Mouse (Mus musculus) thymus, postnatal 4 days (tissue): Measurements from ENCODE around the gene Cldn4.
"Not testable (repeated sequence)": the region's sequence is repeated elsewhere in the genome, so short reads cannot be mapped to it uniquely, and the experiment has no call there.

Source experiments
- DNase-seq: peaks from one replicate; pipeline ENCODE4 v3.0.0; 2021

Cldn4 gene

DNA sequence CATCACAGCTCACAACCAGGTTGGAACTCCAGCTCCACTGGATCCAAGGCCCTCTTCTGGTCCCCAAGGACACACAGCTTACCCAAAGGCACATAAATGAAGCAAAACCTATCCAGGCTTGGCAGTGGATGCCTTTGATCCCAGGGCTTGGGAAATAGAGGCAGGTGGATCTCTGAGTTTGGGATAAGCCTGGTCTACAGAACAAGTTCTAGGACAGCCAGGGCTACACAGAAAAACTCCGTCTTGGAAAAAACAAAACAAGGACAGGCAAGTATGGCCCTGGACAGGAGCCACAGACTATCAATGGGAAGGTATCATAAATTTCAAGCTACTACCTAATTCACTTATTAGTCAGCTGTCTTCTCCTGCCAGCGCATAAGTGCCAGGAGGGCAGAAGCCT, 14.8 kb upstream of the Cldn4 start:
- DNase-seq, result no peak

DNA sequence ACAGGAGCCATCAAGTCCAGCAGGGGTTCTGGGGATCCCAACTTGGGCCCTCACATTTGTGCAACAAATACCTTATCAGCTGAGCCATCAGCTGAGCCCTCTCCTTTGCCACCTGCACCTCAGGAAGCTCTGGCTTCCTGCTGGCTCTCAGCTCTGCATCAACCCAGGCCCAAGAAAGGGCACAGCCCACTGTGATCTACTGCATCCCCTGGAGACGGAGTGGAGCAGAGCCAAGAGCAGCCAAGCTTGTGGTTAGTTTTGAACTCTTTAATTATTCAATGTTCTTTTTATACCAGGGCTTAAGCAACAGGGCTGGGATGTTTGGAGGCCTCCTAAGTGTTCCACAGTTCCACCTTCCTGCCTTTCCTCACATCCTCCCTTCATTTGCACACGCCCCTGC, 13.7 kb upstream of the Cldn4 start:
- DNase-seq, result peak; percentile 54

DNA sequence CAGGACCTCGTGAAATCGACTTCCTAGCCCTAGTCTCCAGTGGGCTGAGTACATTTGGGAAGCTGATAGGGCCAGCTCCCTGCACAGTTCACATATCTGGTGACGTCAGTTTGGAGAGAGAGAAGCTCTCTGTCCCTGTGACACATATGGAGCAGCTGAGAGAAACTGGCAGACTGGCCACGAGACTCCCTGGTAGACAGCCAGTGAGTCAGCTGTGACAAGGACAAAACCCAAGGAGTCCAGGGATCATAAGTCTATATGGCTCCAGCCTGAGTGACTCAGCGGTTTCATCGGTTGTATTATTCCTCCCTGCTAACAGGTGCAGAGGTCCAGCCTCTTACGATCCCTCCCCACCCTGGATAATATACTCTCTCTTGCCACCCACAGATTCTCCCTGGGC, 12.4 kb upstream of the Cldn4 start:
- no peak for DNase-seq

DNA sequence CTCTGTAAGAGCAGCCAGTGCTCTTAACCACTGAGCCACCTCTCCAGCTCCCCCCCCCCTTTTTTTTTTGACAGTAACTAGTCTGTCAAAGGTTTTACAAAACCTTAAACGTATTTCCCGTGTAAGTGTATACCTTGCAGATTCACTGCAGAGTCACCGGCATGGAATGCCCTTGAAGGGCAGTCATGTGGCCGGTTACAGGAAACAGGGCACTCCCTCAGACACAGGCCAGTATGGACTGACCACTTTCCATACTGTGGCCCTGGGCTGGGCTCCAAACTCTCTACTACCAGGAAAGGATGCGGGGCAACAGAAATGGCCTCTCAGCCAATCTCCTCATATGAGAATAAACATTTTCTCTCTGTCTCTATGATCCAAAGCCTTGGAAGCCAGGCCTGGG, 8.8 kb upstream of the Cldn4 start:
- no peak for DNase-seq

DNA sequence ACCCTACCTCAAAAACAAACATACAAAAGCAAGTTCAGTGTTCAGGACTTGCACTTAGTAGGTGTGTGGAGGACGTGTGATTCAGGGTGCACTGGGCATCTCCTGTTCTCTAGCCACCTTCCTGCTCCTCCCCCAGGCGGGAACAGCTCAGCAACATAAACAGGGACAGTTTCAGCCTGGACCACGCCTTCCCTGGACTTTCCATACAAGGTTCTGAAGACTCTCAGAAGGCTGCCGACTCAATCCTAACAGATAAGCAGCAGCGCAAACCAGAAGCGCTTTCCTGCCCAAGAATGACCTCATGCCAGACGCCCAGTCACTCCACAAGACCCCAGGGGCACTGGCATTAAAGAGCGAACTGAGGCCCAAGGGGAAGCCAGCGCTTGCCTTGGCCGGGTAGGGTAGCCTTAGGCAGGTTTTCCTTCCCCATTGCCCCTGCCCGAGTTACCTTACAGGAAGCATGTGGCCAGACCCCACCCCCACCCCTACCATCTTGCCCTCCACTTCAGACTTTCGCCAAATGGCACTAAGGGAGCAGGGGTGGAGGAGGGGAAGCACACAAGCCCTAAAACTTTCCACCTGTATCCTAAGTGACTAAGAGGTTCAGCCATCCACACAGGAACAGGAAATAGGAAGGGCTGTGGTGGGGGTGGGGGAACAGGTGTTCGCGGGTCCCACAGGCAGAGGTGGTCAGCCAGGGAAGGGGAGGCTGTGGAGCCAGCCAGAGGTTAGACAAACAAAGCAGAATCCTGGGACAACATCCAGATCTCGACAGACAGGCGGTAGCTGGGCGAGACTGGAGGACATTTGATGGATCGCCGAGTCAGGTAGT, 4.5 kb upstream of the Cldn4 start:
- DNase-seq, result peak; percentile 68

DNA sequence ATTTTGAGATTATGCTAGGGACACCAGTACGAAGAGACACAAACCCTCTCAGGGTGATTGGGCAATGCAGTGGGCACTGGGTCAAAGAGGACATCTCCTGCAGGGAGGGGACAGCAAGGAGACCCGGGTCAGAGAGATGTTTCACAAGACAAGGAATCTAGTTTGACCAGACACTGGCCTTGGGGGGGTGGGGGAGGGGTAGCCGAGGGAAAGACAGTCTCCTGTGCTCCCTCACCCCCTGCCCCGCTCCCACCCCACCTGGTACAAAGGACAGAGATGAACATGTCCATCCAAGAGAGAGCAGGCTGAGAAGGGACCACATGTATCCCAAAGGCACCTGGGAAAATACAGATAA, 1.3 kb upstream of the Cldn4 start:
- DNase-seq, result no peak

DNA sequence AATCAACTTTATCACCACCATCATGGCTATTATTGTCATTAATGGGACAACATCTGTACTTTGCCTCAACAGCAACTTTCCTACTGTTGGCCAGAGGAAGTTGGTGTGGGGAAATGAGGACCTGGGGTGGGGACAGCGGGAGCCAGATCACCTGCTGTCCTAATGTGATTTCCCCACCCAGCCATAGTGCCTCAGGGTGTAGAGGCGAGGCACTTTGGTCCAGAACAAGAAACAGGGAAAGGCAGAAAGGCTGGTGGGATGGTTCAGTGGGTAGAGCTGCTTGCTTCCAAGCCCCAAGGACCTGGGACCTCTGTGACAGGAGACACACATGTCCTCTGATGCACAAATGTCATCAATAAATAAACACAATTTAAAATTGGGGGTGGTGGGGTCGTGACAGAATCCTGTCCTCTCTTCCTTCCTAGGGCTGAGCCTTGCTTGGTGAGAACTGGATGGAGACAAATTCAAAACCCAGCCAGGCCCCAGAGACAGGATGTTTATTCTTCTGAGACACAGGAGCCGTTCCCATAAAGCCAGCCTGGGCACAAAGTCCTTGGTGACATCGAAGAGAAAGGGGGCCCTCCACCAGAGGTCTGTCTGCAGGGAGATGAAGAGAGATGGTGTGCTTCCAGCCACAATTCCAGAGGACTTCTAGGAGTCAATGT, 818 bp upstream of the Cldn4 start:
- DNase-seq, result peak; percentile 52

DNA sequence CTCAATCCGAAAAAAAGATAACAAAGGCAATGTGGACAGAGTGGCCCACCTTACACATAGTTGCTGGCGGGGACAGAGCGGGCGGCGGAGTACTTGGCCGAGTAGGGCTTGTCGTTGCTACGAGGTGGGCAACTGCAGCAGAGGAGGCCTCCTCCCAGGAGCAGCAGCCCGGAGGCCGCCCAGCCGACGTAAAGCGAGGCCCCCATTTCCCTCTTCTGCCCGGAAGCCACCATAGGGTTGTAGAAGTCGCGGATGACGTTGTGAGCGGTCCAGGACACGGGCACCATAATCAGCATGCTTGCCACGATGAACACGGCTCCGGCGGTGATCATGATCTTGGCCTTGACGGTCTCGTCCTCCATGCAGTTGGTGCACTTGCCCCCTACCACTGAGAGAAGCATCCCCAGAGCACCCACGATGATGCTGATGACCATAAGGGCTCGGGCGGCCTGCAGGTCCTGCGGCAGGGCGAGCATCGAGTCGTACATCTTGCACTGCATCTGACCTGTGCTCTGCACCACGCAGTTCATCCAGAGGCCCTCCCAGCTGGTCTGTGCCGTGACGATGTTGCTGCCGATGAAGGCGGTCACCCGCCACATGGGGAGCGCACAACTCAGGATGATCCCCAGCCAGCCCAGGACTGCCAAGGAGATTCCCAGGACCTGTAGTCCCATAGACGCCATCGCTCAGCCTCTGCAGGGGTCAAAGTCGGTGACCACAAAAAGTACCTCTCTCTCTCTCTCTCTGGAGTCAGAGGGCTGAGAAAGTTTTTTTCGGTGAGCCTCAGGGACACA, 474 bp downstream of the Cldn4 start:
- DNase-seq, result peak; percentile 52

DNA sequence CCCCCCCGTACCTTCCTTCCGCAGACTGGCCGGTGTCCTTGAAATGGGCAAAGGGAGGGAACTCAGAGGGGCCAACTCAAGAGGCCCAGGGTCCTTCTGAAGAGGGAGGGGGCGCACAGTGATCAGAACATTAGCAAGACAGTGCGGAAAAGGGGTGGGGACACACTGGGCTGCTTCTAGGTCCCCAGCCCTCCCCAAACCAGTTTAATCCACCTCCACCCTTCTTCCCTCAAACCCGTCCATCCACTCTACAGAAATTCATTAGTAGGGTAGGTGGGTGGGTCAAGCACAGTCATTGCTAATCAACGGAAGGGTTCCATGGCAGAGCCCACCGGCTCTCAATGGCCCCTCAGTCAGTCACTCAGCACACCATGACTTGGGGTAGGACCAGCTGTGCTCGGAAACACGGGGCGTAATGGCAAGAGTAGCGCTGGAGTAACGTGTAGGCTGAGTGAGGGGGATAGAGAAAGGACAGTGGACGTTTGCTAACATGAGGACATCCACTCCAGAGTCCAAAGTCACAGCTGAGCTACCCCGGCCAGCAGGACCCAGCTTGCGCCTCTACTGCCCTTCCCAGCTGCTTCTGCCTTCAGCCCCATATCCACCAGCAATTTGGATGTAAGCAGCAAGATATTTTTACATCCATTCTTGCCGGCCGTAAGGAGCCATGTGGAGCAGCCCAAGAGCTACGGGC, 1.3 kb downstream of the Cldn4 start:
- DNase-seq, result no peak

DNA sequence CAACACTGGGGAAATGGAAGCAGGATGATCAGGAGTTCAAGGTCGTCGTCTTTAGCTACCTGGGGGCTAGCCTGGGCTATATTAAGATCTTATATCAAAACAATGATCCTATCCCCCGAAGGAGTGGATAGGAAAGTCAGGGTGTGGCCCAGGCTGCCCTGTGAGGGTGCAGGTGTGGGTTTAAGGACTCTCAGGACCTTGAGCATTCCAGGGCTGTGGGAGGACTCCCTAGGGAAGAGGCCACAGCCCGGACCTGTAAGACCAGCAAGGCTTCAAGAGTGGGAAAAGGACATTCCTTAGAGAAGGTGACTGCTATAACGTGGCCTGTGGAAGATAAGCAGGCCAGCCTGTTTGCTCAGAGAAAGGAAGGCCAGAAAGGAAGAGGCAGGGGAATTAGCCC, 2.6 kb downstream of the Cldn4 start:
- no peak for DNase-seq

DNA sequence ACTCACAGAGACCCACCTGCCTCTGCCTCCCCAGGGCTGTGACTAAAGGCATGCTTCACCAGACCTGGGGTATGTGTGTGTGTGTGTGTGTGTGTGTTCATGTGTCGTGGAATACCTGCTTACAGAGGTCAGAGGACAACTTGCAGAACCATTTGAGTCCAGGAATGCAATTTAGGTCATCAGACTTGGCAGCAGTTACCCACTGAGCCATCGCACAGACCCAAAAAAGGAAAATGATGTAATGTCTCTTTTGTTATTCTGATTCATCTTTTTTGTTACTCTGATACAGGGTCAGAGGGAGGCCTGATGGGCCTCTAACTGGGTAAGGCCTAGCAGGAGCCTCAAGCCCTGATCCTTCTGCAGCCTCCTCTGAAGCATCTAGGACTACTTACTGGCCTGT, 4.0 kb downstream of the Cldn4 start:
- no peak for DNase-seq

DNA sequence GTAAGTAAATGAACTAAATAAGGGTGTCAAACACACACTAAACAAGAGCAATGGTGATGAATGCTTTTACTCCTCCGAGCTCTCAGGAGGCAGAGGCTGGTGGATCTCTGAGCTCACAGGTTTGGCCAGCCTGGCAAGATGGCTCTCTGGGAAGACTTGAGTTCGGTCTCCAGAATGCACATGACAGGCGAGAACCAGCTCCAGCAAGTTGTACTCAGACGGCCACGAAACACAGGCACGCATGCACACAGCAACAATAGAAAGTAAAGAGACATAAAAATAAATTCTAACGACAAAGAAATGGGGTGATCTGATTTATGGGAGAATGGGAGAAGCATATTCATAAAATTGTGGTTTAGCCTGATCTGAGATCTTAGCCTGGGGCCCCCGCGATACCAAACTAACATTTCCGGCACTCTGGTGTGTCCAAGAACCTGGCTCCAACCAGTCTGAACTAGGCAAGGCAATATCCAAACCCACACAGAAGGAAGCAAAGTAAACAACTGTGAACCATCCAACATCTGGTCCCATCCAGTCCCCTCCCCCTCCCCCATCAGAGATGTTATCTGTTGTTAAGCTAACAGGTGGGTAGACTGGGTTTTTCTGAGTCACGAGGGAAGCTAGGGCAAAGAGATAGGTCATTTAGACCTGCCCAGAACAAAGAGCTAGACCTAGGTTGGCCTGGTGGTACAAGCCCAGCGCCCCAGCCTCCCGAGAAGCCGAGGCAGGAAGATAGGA, 5.1 kb downstream of the Cldn4 start:
- DNase-seq, result peak; percentile 73

DNA sequence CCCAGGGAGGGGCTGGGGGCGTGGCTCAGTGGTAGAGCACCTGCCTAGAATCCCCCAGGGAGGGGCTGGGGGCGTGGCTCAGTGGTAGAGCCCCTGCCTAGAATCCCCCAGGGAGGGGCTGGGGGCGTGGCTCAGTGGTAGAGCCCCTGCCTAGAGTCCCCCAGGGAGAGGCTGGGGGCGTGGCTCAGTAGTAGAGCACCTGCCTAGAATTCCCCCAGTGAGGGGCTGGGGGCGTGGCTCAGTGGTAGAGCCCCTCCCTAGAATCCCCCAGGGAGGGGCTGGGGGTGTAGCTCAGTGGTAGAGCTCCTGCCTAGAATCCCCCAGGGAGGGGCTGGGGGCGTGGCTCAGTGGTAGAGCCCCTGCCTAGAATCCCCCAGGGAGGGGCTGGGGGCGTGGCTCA, 7.2 kb downstream of the Cldn4 start:
- not testable (repeated sequence) for DNase-seq

DNA sequence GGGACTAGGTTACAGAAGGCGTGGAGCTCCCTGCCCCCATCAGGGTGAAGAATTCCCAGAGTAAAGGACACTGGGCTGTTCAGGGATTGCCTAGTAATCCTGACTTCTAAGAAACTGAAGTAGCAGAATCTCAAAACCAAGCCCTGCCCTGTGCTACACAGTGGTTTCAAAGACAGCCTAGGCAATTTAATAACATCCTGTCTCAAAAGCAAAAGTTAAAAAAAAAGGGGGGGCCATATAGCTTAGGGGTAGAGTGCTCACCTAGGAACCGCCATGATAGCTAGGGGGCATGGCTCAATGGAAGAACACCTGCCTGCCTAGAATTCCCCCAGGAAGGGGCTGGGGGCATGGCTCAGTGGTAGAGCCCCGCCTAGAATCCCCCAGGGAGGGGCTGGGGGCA, 7.7 kb downstream of the Cldn4 start:
- DNase-seq, result no peak

DNA sequence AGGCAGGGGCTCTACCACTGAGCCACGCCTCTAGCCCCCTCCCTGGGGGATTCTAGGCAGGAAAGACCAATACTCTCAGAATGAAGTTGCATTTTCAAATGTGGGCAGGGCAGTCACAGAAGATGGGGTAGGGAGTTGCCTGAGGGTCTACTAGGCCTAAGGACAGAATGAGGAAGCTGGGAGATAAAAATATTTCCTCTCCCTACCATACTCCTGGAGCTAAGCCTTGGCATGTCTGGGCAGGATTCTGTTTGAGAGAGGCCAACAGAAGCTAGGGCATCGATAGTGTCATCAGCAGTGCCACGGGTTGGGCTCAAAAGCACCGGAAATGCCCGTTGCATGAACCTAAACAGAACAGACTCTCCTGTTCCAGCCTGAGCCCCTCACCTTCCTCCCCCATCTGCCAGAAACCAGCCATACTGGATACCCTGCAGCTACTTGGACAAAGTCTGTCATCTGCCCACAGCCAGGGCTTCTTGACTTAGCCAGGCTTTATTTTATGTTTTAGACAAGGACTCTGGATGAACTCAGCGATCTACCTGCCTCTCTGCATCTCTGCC, 10.0 kb downstream of the Cldn4 start:
- no peak for DNase-seq

DNA sequence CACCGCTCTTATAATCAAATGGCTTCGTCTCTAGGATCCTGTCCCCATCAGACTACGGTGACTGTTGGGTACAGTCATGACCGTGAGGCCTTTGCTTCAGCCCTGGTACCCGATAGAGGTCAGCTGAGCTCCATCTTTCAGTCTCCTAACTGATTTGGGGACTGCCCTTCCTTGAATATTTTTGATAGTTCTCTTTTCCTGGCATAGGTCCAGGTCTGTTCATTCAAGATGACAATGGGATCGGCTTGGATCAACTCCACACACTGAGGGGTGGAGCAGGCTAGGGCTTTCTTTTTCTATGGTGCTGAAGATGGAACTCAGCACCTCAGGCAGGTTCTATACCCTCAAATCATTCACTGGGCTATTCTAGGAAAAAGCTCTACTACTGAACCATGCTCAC, 10.7 kb downstream of the Cldn4 start:
- DNase-seq, result no peak

DNA sequence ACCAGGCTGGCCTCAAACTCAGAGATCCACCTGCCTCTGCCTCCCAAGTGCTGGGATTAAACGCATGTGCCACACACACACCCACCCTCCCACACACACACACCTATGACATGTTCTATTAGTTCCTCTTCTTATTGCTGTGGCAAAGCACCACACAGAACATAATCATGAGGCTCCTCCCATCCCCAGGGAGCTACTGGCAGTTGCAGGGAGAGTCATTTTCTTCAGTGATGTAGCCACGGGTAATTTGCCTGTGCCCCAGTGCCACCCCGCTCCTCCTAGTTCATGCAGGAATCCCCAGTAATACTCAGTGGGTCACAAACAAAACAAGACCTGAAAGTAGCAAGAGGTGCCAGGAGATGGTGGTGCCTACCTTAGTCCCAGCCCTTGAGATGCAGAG, 12.1 kb downstream of the Cldn4 start:
- no peak for DNase-seq

DNA sequence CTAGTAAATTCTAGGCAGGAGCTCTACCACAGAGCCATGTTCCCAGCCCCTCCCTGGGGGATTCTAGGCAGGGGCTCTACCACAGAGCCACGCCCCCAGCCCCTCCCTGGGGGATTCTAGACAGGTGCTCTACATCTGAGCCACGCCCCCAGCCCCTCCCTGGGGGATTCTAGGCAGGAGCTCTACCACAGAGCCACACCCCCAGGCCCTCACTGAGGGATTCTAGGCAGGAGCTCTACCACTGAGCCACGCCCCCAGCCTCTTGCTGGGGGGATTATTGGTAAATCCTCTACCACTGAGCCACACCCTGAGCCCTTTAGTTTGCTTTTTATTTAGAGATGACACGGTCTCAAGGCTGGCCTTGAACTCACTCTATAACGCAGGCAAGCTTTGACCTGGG, 13.0 kb downstream of the Cldn4 start:
- peak; percentile 43 for DNase-seq

DNA sequence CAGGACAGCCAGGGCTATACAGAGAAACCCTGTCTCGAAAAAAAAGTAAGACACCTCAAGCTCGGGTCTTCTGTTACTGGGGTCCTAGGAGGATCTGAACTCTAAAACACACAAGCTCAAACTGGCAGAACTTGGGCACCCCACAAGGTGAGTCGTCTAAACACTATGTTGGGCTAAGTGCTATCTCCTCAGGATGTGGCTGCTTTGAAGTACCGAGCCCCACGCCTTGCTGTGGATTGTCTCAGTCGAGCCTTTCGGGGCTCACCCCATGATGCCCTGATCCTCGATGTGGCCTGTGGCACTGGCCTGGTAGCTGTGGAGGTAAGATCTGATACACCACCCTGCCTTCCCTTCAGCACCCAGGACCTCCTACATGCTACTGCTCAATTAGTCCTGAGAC, 13.5 kb downstream of the Cldn4 start:
- peak; percentile 64 for DNase-seq

DNA sequence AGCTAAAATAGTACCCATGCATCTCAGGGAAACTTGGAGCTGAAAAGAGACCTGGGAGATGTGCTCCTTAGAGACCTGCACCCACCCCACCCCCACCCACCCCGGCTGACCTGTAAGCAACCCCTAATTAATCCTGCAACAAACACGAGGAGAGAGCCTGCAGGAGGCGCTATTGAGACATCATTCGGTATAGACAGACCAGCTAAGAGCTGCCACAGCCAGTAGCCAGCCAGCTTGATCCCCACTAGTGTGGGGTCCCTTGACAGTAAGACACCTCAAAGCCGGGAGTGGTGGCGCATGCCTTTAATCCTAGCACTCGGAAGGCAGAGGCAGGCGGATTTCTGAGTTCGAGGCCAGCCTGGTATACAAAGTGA, 13.8 kb downstream of the Cldn4 start:
- peak; percentile 84 for DNase-seq

DNA sequence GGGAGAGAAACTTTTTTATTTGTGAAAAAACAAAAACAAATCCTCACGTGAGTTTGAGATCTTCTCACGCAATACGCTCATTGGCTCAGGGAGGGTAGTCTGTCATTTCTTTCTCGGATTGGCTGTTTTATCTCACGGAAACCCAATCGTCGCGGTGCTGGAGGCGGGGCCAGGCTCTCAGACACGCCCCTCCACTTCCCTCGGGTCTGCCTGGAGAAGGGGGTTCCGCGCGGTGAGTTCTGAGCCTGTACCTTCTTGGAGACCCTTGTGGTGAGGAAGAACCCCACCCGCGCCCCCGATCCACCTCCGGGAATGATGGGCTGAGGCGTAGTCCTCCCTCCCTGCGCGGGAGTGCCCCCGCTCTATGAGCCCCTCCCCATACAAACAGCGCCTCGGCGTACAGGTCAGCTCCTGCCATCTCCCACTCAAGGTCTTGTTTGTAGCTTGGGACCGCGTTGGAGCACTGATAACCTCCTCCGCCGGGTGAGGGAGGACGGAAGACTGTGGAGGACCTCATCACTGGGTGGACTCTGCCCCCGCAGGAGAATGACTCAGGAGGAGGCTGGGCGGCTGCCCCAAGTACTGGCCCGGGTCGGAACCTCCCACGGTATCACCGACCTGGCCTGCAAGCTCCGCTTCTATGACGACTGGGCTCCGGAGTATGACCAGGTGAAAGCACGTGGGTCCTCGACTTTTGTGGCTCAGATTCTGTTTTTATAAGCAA, 14.4 kb downstream of the Cldn4 start, which contains the start of gene Mettl27:
Mettl27 (plus strand) TSS at position 190 of the 724 bp plus-strand sequence.
- DNase-seq, result peak; percentile 95
